Mouse (Mus musculus) liver, adult (tissue): ENCODE measurements around the gene Gm15517.

Source experiments
- GATA4 ChIP-seq: IDR thresholded peaks from 2 replicates; pipeline ENCODE4 v1.6.1; 2014; ENCODE audit warnings: mild to moderate bottlenecking, low read length; ENCODE audit not compliant: insufficient replicate concordance

Gene Gm15517

DNA sequence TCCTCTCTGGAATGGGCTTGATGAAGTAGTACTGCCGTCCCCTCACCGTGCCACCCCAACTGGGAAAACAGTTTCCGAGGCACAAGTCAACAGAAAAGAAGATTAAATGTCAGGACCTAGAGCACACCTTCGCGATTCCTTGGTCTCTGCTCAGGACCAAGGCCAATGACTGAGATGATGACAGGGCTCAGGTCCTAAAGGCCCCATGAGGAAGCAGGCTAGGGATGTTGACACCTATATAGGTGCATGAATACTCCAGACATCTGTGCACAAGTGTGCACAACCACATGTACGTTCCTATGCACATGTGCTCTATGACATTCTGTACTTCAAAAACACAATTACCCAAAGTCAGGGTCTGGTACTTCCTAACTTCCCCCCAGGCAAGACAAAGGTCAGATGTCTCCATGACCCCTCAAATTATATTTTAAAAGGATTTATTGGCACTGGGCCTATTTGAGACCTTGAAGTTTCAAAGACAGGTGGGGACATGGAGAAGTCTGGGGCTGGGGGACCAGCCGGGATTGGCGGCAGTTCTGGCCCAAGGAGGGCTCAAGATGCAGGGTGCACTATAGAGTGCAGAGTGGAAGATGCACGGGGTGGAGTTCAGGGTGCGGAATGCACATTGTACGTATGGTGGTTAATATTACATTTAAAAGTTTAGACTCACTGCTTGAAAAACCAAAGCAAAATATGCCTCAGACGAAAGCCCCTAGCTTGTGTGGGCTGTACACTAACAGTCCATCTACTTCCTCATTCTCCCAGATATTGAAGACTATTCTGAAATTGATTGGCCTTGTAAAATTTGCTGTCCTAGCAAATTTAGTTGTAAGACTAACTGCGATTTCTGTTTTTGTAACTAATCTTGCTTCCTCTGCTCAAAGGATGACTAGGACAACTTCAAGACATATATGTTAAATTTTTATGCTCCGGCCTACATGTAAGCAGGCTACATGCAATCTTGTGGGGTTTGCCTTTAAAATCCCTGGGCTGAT, 42.4 kb downstream of the Gm15517 start:
- no peak for TF ChIP-seq GATA4

DNA sequence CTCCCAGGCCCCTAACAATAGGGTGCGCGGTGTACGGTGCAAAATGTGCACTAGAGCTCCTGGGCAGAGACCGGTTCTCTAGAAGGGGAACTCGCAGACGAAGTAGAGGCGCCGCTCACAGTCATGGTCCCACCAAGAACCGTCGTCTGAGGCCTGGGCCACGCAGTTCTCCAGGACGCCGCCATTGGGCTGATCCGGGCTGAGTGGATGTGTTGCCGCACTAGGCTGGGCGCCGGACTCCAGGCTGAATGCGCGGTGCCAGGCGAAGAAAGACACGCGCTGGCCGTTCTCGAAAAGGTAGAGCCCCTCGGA, 43.2 kb downstream of the Gm15517 start:
- TF ChIP-seq GATA4, result no peak

DNA sequence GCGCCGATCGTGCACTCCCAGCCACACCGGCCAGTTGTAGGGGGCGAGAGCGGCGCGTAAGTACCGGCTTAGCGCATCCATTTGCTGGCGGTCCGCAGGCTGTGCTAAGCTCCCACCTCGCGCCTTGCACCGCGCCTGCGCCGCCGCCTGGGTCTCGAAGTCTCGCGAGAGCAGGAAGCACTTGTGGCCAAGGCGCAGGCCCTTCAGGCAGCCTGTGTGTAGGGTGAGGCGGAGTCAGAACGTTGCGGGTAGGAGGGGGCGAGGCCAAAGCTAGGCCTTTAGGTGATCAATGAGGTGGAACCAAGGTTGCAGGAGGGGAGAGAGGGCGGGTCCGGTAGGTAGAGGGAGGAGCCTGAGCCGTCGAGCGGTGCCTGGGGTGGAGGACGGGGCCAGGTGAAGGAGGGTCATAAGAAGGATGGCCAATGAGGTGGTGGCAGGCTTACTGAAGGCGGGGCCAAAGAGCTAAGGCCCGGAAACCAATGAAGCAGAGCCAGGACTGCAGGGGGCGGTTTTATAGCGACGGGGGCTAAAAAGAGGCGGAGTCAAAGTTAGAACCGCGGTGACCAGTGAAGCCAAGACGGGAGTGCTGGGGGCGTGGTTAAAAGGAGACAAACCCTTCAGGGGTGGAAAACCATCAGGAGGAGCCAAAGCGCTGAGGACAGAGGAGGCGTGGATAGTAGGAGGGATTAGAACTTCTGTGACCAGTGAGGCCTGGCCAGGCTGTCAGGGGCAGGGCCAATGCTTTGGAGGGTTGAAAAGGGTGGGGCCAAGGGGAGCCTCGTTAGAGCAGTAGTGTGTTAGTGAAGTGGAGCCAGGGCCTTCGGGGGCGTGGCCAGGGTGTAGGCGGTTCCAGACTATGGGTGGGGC, 43.8 kb downstream of the Gm15517 start:
- TF ChIP-seq GATA4, result no peak

DNA sequence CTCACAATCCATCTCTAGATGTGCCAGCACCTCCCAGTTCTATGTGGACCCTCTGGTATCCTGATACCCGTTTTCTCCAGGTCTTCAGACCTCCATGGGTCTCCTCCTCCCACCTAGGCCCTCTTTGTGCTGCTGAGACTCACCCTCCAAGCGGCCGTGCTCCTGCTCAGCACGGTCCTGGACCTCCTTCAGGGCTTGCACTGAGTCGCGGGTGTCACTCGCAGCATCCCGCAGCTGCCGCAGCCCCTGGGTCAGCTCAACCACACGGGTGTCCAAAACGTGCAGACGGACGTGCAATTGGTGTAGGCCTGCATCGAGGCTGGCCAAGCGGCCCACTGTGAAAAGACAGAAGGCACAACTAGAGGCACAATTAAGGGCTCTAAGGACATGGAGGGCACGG, 44.4 kb downstream of the Gm15517 start:
- no peak for TF ChIP-seq GATA4

DNA sequence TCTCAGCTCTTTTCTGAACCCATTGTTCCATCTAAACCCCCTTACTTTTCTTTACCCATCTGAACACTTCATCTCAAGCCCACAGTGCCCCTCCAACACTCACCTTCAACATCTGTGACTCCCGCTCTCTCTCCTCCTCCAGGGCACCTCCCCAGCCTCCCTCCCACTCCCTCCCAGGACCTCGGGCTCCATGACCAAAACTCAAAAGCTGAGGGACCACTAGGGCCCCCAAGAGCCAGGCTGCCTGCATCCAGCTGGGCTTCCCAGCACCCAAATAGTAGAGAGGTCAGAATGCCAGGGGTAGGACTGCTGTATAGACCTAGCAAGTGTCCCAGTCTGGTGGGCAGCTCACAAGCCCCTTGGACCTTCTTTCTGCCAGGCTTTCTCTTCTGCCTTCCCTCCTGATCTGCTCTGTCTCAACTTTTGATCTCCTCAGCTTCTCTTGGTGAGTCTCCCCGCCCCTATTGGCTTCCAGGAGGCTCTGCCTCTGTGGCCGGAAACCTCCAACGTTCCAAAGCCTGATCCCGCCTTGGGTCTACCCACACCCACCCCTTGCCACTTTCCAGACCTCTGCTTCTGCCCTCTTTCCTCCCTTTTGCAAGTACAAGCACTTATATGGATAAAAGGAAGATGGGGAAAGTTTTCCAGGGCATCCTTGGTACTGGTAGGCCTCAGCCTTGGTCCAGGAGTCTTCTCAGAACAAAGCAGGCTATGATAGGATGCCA, 45.4 kb downstream of the Gm15517 start, which contains the start of gene Clec11a:
TSS of gene Clec11a (minus strand) at position 387 of the 725 bp plus-strand sequence.
- no peak for TF ChIP-seq GATA4

DNA sequence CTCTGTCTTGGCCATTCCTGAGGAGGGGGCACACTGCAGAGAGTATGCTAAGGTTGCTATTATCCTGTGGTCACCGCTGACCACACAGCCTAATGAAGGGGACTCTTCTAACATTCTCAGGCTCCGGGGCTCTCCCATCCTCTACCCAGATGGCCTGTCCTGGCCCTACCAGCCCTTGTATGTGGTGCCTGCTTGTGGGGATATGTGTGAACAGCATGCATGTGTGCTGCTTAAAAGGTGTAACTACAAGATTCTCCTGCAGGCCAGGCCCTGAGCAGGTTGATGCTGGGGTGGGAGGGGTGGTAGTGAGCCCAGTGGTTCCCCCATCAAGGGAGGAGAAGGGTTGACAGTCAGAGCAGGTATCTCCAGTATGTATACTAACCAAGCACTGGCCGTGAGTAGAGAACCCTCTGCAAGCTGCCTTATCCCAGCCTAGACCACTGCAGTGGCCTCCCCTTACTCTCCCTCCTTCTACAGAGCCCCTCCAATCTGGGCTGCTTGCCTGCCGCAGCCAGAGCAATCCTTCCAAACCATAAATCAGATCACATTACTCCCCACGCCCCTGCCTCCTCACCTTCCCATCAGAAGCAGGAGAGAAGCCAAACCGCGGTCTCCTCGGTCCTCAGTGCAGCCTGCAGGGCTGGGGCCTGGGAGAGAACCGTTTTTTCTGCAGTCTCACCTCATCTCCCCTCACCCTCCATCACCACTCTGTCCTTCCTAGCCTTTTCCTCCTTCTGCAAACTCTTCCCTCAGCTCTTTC, 46.2 kb downstream of the Gm15517 start:
- no peak for TF ChIP-seq GATA4

DNA sequence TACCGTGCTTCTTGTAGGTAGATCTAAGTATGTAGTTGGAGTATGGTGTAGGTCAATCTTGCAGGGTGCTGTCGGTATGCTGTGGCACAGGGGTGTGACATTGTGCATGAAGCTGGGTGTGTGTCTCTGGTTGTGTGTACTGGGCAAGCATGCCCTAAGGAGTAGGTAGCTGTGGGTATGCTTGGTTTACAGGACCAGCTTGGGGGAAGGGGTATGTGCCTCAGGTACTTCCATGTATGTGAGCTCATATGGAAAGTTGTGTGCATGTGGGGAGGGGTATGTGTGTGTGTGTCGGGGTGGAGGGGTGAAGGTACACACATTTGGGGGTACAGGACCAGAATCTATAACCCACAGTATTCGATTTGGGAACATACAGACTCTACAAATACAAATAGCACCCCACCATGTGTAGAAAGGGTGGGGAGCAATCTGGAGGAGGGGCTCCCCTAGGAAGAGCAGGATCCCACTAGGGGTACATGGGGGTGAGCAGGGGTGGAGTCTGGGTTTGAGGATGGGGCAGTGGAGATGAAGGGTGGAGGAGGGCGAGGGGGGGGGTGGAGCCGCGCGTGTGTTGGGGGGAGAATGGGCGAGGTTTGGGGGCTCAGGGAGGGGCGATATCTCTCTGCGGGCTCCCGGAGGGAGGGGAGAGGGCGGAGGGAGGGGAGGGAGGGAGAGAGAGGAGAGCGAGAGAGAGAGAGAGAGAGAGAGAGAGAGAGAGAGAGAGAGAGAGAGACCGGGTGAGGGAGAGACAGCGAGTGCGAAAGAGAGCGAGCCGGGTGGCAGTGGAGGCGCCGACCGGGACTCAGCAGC, 48.4 kb downstream of the Gm15517 start, which contains the start of gene Shank1:
TSS of gene Shank1 (plus strand) at position 779 of the 810 bp plus-strand sequence.
- TF ChIP-seq GATA4, result no peak

DNA sequence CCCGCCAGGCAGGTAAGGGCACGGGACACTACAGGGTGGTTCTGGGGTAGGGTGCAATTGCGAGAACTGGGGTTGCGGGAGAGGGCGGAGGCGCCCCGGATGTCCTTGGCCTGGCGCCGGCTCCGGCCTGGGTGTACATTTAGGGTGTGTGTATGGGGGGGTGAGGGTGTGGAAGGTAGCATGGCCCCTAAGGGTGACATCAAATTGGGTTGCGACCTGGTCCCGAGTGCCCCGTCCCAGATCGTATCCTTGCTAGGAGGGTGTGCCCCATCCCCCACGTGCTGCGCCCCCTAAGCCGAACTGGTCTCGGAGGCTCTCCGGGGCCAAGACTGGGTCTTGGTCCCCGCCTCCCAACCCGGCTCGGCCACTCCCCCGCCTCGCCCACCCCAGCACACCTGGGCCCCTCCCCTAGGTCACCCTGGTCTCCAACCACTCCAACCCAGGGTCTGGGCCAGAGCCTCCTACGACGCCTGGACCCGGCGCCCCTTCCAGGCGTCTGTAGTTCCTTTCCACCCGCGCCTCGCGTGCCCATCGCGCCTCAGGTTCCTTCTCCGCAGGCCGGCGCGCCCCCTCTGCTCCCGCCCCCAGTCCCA, 49.1 kb downstream of the Gm15517 start:
- TF ChIP-seq GATA4, result no peak

DNA sequence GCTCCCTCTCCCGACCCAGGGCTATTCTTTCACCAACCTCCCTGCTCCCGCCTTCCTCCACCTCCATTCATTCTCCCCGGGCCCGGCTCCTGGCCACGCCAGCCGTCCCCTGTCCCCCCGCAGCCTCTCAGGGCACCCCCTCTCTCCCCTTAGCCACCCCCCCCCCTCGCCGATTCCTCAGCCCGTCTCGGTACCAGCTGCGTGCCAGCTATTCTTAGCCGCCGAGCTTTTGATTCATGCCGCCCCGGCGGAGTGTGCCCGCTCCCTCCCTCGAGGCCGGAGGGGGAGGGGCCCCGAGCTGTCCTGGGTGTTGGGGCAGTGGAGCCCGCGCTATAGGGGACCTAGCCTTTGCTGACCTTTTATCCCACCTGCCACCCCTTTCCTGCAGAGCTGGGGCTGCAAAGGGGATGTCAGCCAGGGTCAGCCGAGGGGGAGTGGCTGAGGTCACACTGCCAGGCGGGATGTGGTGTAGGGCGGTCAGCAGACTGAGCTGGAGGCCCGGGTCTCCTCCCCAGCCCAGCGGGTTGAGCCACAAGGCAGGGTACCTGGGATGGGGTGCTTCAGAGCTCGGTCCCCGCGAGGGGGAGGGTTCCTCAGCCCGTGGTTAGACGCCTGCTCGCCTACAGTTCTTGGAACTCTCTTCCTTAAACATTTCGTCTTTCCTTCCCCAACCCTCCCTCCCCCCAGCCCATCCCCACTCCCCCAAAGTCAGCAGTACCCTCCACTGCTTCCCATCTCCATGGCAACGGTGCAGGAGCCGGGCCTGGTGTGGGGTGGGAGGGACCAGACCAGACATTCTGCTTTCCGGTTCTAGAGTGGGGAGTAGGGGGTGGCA, 49.8 kb downstream of the Gm15517 start:
- TF ChIP-seq GATA4, result no peak
